Comparison of ENCODE assay signal across 8 mouse cellular contexts in the genomic region with DNA sequence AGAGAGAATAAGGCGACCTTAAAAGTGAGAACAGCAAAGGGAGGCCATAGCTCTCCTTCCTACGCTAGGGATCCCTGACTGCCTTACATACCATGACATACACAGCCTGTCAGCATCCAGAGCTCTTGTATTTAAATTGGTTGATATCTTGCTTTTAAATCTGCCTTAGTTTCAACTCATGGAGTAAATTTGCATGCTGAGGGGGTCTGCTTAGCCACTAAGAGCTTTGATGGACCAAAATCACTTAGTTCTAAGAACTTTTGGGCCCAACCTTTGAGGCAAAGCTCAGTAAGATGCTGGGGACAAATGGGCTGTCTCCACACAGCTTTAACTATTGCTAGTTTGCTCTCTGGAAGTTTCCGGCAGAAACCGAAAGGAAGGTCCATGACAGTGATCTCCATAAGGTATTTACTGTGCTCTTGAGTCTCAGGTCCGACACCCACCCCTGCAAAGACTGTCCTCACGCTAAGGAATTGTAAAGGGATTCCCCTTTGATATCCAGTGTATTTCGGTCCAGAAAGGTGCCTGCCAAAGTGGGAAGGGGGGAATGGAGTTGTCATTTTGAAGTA. TPM values are rescaled to one million over a fixed set of nuclear protein-coding genes. Genes with fewer than 3 reads are reported as not detected.
A peak's percentile ranks its signal among the peaks of the same experiment; 100 is the strongest.
DNase-seq lines count a peak whose midpoint lies in the region; ATAC-seq and TF ChIP-seq lines count a peak whose summit lies in the region.
"Had no signal": no experiment of that assay in that cellular context is flagged by ENCODE, and none has a peak within 500 bp of the region (broad histone marks: within the 10 kb centered on the region; RNA-seq: fewer than 3 reads in every experiment).

No protein-coding gene starts in this region.

- H3K4me3 ChIP-seq in ES-Bruce4 (ENCODE audit: low read depth, low read length), result peak overlapping the region; percentile 93
- peak overlapping the region; percentile 37 for H3K4me3 ChIP-seq in forebrain, embryonic 14.5 days (ENCODE audit: low read depth, low read length)
- peak overlapping the region; percentile 69 for H3K4me3 ChIP-seq in liver, embryonic 16.5 days (ENCODE audit: low read depth, low read length)

- H3K27ac ChIP-seq in ES-Bruce4 (ENCODE audit: insufficient read depth, low read length), result peak overlapping the region; percentile 96; the same call in 1 of the 2 replicates
- no peak overlapping the region for H3K27ac ChIP-seq in forebrain, embryonic 14.5 days (ENCODE audit: low read depth, low read length)
- peak overlapping the region; percentile 92 for H3K27ac ChIP-seq in liver, embryonic 16.5 days (ENCODE audit: low read length)

- TF ChIP-seq POLR2A in ES-Bruce4 (IDR thresholded peaks at IDR 0.05; ENCODE audit: insufficient read depth, low read length), result no peak

- no peaks in the 10 kb centered on the region for H3K4me1 ChIP-seq in ES-Bruce4 (ENCODE audit: control insufficient read depth, insufficient read depth, low read length)
- H3K4me1 ChIP-seq in forebrain, embryonic 14.5 days (ENCODE audit: control insufficient read depth, insufficient read depth, low read length), result peaks cover 16% of the 10 kb centered on the region; the same call in 1 of the 2 replicates
- H3K4me1 ChIP-seq in liver, embryonic 16.5 days (ENCODE audit: control insufficient read depth, low read depth, low read length), result peaks cover 27% of the 10 kb centered on the region

- no peak for TF ChIP-seq CTCF in ES-Bruce4 (IDR thresholded peaks at IDR 0.05; ENCODE audit: low read depth, low read length)

- H3K4me2 ChIP-seq in forebrain, embryonic 14.5 days (ENCODE audit: low read length), result peak overlapping the region; percentile 57
- peak overlapping the region; percentile 74 for H3K4me2 ChIP-seq in liver, embryonic 16.5 days (ENCODE audit: low read depth, low read length)

- no peaks in the 10 kb centered on the region for H3K9me3 ChIP-seq in ES-Bruce4 (replicated peaks; ENCODE audit: control insufficient read depth, insufficient read depth, low read length, poor library complexity, severe bottlenecking)
- no peaks in the 10 kb centered on the region for H3K9me3 ChIP-seq in forebrain, embryonic 14.5 days (replicated peaks; ENCODE audit: control insufficient read depth, low read length)
- no peaks in the 10 kb centered on the region for H3K9me3 ChIP-seq in liver, embryonic 16.5 days (replicated peaks; ENCODE audit: control insufficient read depth, low read length)

- no peak for ATAC-seq in forebrain, embryonic 14.5 days
- no peak for ATAC-seq in liver, embryonic 16.5 days (ENCODE audit: low read depth)

- 17% methylated on average over 7 of the region's 7 CpGs for WGBS in forebrain, embryonic 14.5 days
- WGBS in liver, embryonic 16.5 days (ENCODE audit: insufficient replicate concordance), result 20% methylated on average over 7 of the region's 7 CpGs

- H3K9ac ChIP-seq in ES-Bruce4 (ENCODE audit: low read depth, poor library complexity, severe bottlenecking), result peak overlapping the region; percentile 100
- H3K9ac ChIP-seq in forebrain, embryonic 14.5 days (ENCODE audit: low read length), result peak overlapping the region; percentile 74
- peak overlapping the region; percentile 84 for H3K9ac ChIP-seq in liver, embryonic 16.5 days (ENCODE audit: low read depth, low read length)

- H3K36me3 ChIP-seq in ES-Bruce4 (ENCODE audit: control insufficient read depth, insufficient read depth, low read length, poor library complexity, severe bottlenecking), result peaks cover 2% of the 10 kb centered on the region; the same call in 1 of the 2 replicates
- no peaks in the 10 kb centered on the region for H3K36me3 ChIP-seq in forebrain, embryonic 14.5 days (ENCODE audit: control insufficient read depth, insufficient read depth, low read length)
- no peaks in the 10 kb centered on the region for H3K36me3 ChIP-seq in liver, embryonic 16.5 days (ENCODE audit: control insufficient read depth, insufficient read depth)

- TF ChIP-seq EP300 in ES-Bruce4 (IDR thresholded peaks at IDR 0.05; ENCODE audit: insufficient read depth, low read depth, low read length), result no peak

- peak; percentile 78 for DNase-seq in 416B (ENCODE audit: low read depth)
- no peak for DNase-seq in forebrain, embryonic 14.5 days (ENCODE audit: low spot score)
- DNase-seq in layer of hippocampus, postnatal 10 days (ENCODE audit: low spot score in 2 of 2), result no peak
- no peak for DNase-seq in left cerebral cortex, adult 8-10 months (ENCODE audit: low spot score in 2 of 2)
- DNase-seq in gastrocnemius, adult 18-20 months (ENCODE audit: low spot score), result no peak

- H3K27me3 ChIP-seq in ES-Bruce4 (ENCODE audit: control insufficient read depth, insufficient read depth, low read length, poor library complexity, severe bottlenecking), result no peaks in the 10 kb centered on the region
- H3K27me3 ChIP-seq in forebrain, embryonic 14.5 days (replicated peaks; ENCODE audit: control insufficient read depth, insufficient read depth, low read length), result no peaks in the 10 kb centered on the region
- H3K27me3 ChIP-seq in liver, embryonic 16.5 days (ENCODE audit: control insufficient read depth, insufficient read depth, low read depth, low read length), result no peaks in the 10 kb centered on the region

RNA-seq across cellular contexts. Expression of a gene that starts 1.5 kb away (rescaled TPM):
- 23.1 and 41.5 TPM in 2 replicates for polyA plus RNA-seq in ES-Bruce4 (2011; ENCODE audit: insufficient read depth, insufficient read length, low read depth, missing spikeins)
- 5.2 and 9.1 TPM in 2 replicates for polyA plus RNA-seq in forebrain, embryonic 14.5 days (2014; fragmentation: Nextera tagmentation; extraction: Ambion mirVana)
- polyA plus RNA-seq in liver, embryonic 16.5 days (2015; fragmentation: Nextera tagmentation; extraction: Ambion mirVana), result 9.2 and 9.8 TPM in 2 replicates
- total RNA-seq in layer of hippocampus, postnatal 10 days (2021), result 10 to 100 TPM; 18.2 to 19.1 TPM
- 1 to 10 TPM; 1.1 to 4.8 (median 4.3) TPM for total RNA-seq in left cerebral cortex, adult 8-10 months (2022)
- 1 to 10 TPM; 4.7 to 4.9 TPM for total RNA-seq in gastrocnemius, adult 18-20 months (2021)

RNA-seq across cellular contexts. Expression of a gene that starts 2.7 kb away (rescaled TPM):
- polyA plus RNA-seq in ES-Bruce4 (2011; ENCODE audit: insufficient read depth, insufficient read length, low read depth, missing spikeins), result 17.2 and 30.9 TPM in 2 replicates
- polyA plus RNA-seq in forebrain, embryonic 14.5 days (2014; fragmentation: Nextera tagmentation; extraction: Ambion mirVana), result 58.1 and 74.2 TPM in 2 replicates
- 77.1 and 92.2 TPM in 2 replicates for polyA plus RNA-seq in liver, embryonic 16.5 days (2015; fragmentation: Nextera tagmentation; extraction: Ambion mirVana)
- 100 to 1,000 TPM; 287 to 323 TPM for total RNA-seq in layer of hippocampus, postnatal 10 days (2021)
- 100 to 1,000 TPM; 190 to 245 (median 229) TPM for total RNA-seq in left cerebral cortex, adult 8-10 months (2022)
- total RNA-seq in gastrocnemius, adult 18-20 months (2021), result 100 to 1,000 TPM; 170 to 186 TPM

RNA-seq across cellular contexts. Expression of a gene that starts 7.9 kb away (rescaled TPM):
- not detected in 2 replicates for polyA plus RNA-seq in ES-Bruce4 (2011; ENCODE audit: insufficient read depth, insufficient read length, low read depth, missing spikeins)
- polyA plus RNA-seq in forebrain, embryonic 14.5 days (2014; fragmentation: Nextera tagmentation; extraction: Ambion mirVana), result 23.1 and 35.7 TPM in 2 replicates
- 34.7 and 39.6 TPM in 2 replicates for polyA plus RNA-seq in liver, embryonic 16.5 days (2015; fragmentation: Nextera tagmentation; extraction: Ambion mirVana)
- total RNA-seq in layer of hippocampus, postnatal 10 days (2021), result 10 to 100 TPM in 1 of 2 experiments, 1 to 10 TPM in 1; 6.0 to 16.1 TPM
- total RNA-seq in left cerebral cortex, adult 8-10 months (2022), result 10 to 100 TPM in 2 of 4 experiments, 1 to 10 TPM in 2; 5.2 to 28.7 (median 10.2) TPM
- 1 to 10 TPM; 2.8 to 4.7 TPM for total RNA-seq in gastrocnemius, adult 18-20 months (2021)

RNA-seq across cellular contexts. Expression of a gene that starts 9.1 kb away (rescaled TPM):
- 1.3 and 3.0 TPM in 2 replicates for polyA plus RNA-seq in ES-Bruce4 (2011; ENCODE audit: insufficient read depth, insufficient read length, low read depth, missing spikeins)
- 0.85 TPM in 1 of 2 replicates, not detected in the other for polyA plus RNA-seq in forebrain, embryonic 14.5 days (2014; fragmentation: Nextera tagmentation; extraction: Ambion mirVana)
- 4.3 and 4.9 TPM in 2 replicates for polyA plus RNA-seq in liver, embryonic 16.5 days (2015; fragmentation: Nextera tagmentation; extraction: Ambion mirVana)
- total RNA-seq in layer of hippocampus, postnatal 10 days (2021), result not detected
- total RNA-seq in left cerebral cortex, adult 8-10 months (2022), result not detected
- not detected for total RNA-seq in gastrocnemius, adult 18-20 months (2021)
- polyA plus RNA-seq: large intestine, adult 2 months had no signal

RNA-seq across cellular contexts. Expression of a gene that starts 16.5 kb away (rescaled TPM):
- 1.3 and 2.0 TPM in 2 replicates for polyA plus RNA-seq in ES-Bruce4 (2011; ENCODE audit: insufficient read depth, insufficient read length, low read depth, missing spikeins)
- polyA plus RNA-seq in forebrain, embryonic 14.5 days (2014; fragmentation: Nextera tagmentation; extraction: Ambion mirVana), result 11.8 and 12.5 TPM in 2 replicates
- 7.2 and 8.7 TPM in 2 replicates for polyA plus RNA-seq in liver, embryonic 16.5 days (2015; fragmentation: Nextera tagmentation; extraction: Ambion mirVana)
- 1 to 10 TPM; 3.9 TPM for total RNA-seq in layer of hippocampus, postnatal 10 days (2021)
- 1 to 10 TPM; 4.9 to 7.1 (median 5.4) TPM for total RNA-seq in left cerebral cortex, adult 8-10 months (2022)
- 1 to 10 TPM; 4.2 to 6.2 TPM for total RNA-seq in gastrocnemius, adult 18-20 months (2021)

Comparison
In these comparisons a context has a peak if more than half of its experiments do, and no peak if none do; other contexts are left out.
1. H3K4me3 ChIP-seq: peak in every context shown above with its lines; median percentile 93 in ES-Bruce4; 69 in liver, embryonic 16.5 days; 37 in forebrain, embryonic 14.5 days.